Mouse (Mus musculus) midbrain, embryonic 14.5 days (tissue): ENCODE measurements around the gene Vmp1. TPM values are rescaled to one million over a fixed set of nuclear protein-coding genes. Genes with fewer than 3 reads are reported as not detected.
A peak's percentile ranks its signal among the peaks of the same experiment; 100 is the strongest.

Source experiments
- ATAC-seq: fragments of 200-750 bp; cut with Nextera tagmentation; 2 replicates; pipeline ENCODE4 v1.8.0; 2017; ENCODE audit warnings: moderate number of reproducible peaks, moderate library complexity; ENCODE audit not compliant: low FRiP score, low TSS enrichment
- DNase-seq: peaks from one replicate; pipeline ENCODE4 v3.0.0-alpha.2; 2015
- H3K27ac ChIP-seq: fragments of 300-500 bp; sonication (generic); replicated peaks from 2 replicates; pipeline ENCODE4 v1.5.1; 2014; ENCODE audit warnings: mild to moderate bottlenecking, low read depth, low read length, moderate library complexity
- H3K27me3 ChIP-seq: fragments of 300-500 bp; sonication (generic); 2 replicates; pipeline ENCODE4 v1.6.1; 2014; ENCODE audit warnings: low read length, control low read depth, mixed read lengths; ENCODE audit not compliant: control insufficient read depth, insufficient read depth
- H3K36me3 ChIP-seq: fragments of 300-500 bp; sonication (generic); 2 replicates; pipeline ENCODE4 v1.6.1; 2014; ENCODE audit warnings: low read length, control low read depth; ENCODE audit not compliant: control insufficient read depth, insufficient read depth
- H3K4me1 ChIP-seq: fragments of 300-500 bp; sonication (generic); 2 replicates; pipeline ENCODE4 v1.6.1; 2014; ENCODE audit warnings: mild to moderate bottlenecking, antibody characterized with exemption, low read length, control low read depth; ENCODE audit not compliant: control insufficient read depth, insufficient read depth
- H3K4me2 ChIP-seq: fragments of 300-500 bp; sonication (generic); 2 replicates; pipeline ENCODE4 v1.6.1; 2014; ENCODE audit warnings: mild to moderate bottlenecking, low read length, moderate library complexity
- H3K4me3 ChIP-seq: fragments of 300-500 bp; sonication (generic); replicated peaks from 2 replicates; pipeline ENCODE4 v1.5.1; 2014; ENCODE audit warnings: low read depth, low read length
- H3K9ac ChIP-seq: fragments of 300-500 bp; sonication (generic); replicated peaks from 2 replicates; pipeline ENCODE4 v1.6.1; 2014; ENCODE audit warnings: mild to moderate bottlenecking, low read length, moderate library complexity
- H3K9me3 ChIP-seq: fragments of 300-500 bp; sonication (generic); 2 replicates; pipeline ENCODE4 v1.6.1; 2016; ENCODE audit warnings: low read length, control low read depth, mixed read lengths; ENCODE audit not compliant: control insufficient read depth
- WGBS: fragments of 180-500 bp; shearing (Covaris S2); extraction: QIAGEN DNeasy Blood & Tissue Kit; methylation state at CpG from one replicate; pipeline ENCODE4 v1.1.7; 2014; 5-methylcytosine and 5-hydroxymethylcytosine counted together
- polyA plus RNA-seq: library from polyadenylated mRNA; unstranded; fragments of >200 nt; fragmentation: Nextera tagmentation; extraction: Ambion mirVana; gene quantifications from 2 replicates; pipeline ENCODE4 v1.2.1, GENCODE M21; 2014

Vmp1 gene
- polyA plus RNA-seq, 1 experiment from 2014 or later = 129 TPM

GRCm38 (mm10) chr11:86591301-86591845 lies 92.3 kb downstream of the Vmp1 start:
- no peaks in the 10 kb centered on the region for H3K27me3 ChIP-seq
- H3K27ac ChIP-seq = no peak overlapping the region
- no peaks in the 10 kb centered on the region for H3K9me3 ChIP-seq
- H3K9ac ChIP-seq = no peak overlapping the region
- ATAC-seq (no peak), DNase-seq (no peak)
- peaks cover 17% of the 10 kb centered on the region; the same call in 1 of the 2 replicates for H3K4me1 ChIP-seq
- no peak overlapping the region for H3K4me2 ChIP-seq
- H3K4me3 ChIP-seq = no peak overlapping the region
- 87% methylated on average over 4 of the region's 4 CpGs for WGBS
- H3K36me3 ChIP-seq = no peaks in the 10 kb centered on the region

GRCm38 (mm10) chr11:86590579-86590978 lies 93.1 kb downstream of the Vmp1 start:
- no peaks in the 10 kb centered on the region for H3K27me3 ChIP-seq
- H3K9me3 ChIP-seq = no peaks in the 10 kb centered on the region
- H3K4me1 ChIP-seq = peaks cover 17% of the 10 kb centered on the region; the same call in 1 of the 2 replicates
- H3K27ac ChIP-seq = no peak overlapping the region
- WGBS = 95% methylated on average over 10 of the region's 10 CpGs
- no peak overlapping the region for H3K9ac ChIP-seq
- H3K4me2 ChIP-seq = no peak overlapping the region
- DNase-seq = no peak
- ATAC-seq = no peak
- no peak overlapping the region for H3K4me3 ChIP-seq
- no peaks in the 10 kb centered on the region for H3K36me3 ChIP-seq

- no peak overlapping the region for H3K9ac ChIP-seq
- H3K4me2 ChIP-seq = no peak overlapping the region
- no peak for ATAC-seq
- H3K27ac ChIP-seq = no peak overlapping the region
- no peak overlapping the region for H3K4me3 ChIP-seq
- no peaks in the 10 kb centered on the region for H3K27me3 ChIP-seq
- WGBS = 94% methylated on average over 4 of the region's 4 CpGs
- H3K9me3 ChIP-seq = no peaks in the 10 kb centered on the region
- H3K4me1 ChIP-seq = peaks cover 17% of the 10 kb centered on the region; the same call in 1 of the 2 replicates
- DNase-seq = no peak
- peaks cover 2% of the 10 kb centered on the region; the same call in 1 of the 2 replicates for H3K36me3 ChIP-seq
These were observed 93.6 kb downstream of the Vmp1 start for GRCm38 (mm10) chr11:86590066-86590465.

GRCm38 (mm10) chr11:86588583-86589298 lies 94.9 kb downstream of the Vmp1 start:
- no peak overlapping the region for H3K4me2 ChIP-seq
- no peaks in the 10 kb centered on the region for H3K9me3 ChIP-seq
- no peak overlapping the region for H3K9ac ChIP-seq
- H3K4me1 ChIP-seq = peaks cover 17% of the 10 kb centered on the region; the same call in 1 of the 2 replicates
- 96% methylated on average over 4 of the region's 4 CpGs for WGBS
- no peak for ATAC-seq
- no peak for DNase-seq
- no peak overlapping the region for H3K4me3 ChIP-seq
- peaks cover 6% of the 10 kb centered on the region; the same call in 1 of the 2 replicates for H3K36me3 ChIP-seq
- H3K27ac ChIP-seq = no peak overlapping the region
- no peaks in the 10 kb centered on the region for H3K27me3 ChIP-seq

GRCm38 (mm10) chr11:86587830-86588229 lies 95.8 kb downstream of the Vmp1 start:
- ATAC-seq (no peak), DNase-seq (no peak)
- H3K27me3 ChIP-seq = no peaks in the 10 kb centered on the region
- H3K9ac ChIP-seq = no peak overlapping the region
- no peak overlapping the region for H3K4me2 ChIP-seq
- H3K4me1 ChIP-seq = peaks cover 10% of the 10 kb centered on the region; the same call in 1 of the 2 replicates
- no peak overlapping the region for H3K27ac ChIP-seq
- no peaks in the 10 kb centered on the region for H3K9me3 ChIP-seq
- peaks cover 6% of the 10 kb centered on the region; the same call in 1 of the 2 replicates for H3K36me3 ChIP-seq
- WGBS = 56% methylated on average over 7 of the region's 7 CpGs
- H3K4me3 ChIP-seq = no peak overlapping the region

- Histone ChIP-seq H3K27me3 (no peaks in the 10 kb centered on the region), H3K27ac (no peak overlapping the region), H3K36me3 (peaks cover 6% of the 10 kb centered on the region; the same call in 1 of the 2 replicates), H3K9ac (no peak overlapping the region), H3K4me3 (no peak overlapping the region), H3K9me3 (no peaks in the 10 kb centered on the region), H3K4me2 (peak overlapping the region; percentile 7), H3K4me1 (peaks cover 7% of the 10 kb centered on the region; the same call in 1 of the 2 replicates)
- ATAC-seq = no peak
- WGBS = 21% methylated on average over 15 of the region's 15 CpGs
- DNase-seq = no peak
These were observed 96.5 kb downstream of the Vmp1 start for GRCm38 (mm10) chr11:86586868-86587792.

GRCm38 (mm10) chr11:86586177-86586867 lies 97.3 kb downstream of the Vmp1 start:
- peak overlapping the region; percentile 7 for H3K4me2 ChIP-seq

GRCm38 (mm10) chr11:86585598-86585984 lies 98.0 kb downstream of the Vmp1 start:
- no peak for DNase-seq
- no peak overlapping the region for H3K4me2 ChIP-seq
- no peak overlapping the region for H3K4me3 ChIP-seq
- WGBS = 49% methylated on average over 3 of the region's 3 CpGs
- ATAC-seq = no peak
- no peaks in the 10 kb centered on the region for H3K9me3 ChIP-seq
- peaks cover 6% of the 10 kb centered on the region; the same call in 1 of the 2 replicates for H3K36me3 ChIP-seq
- no peak overlapping the region for H3K9ac ChIP-seq
- peaks cover 7% of the 10 kb centered on the region; the same call in 1 of the 2 replicates for H3K4me1 ChIP-seq
- no peaks in the 10 kb centered on the region for H3K27me3 ChIP-seq
- H3K27ac ChIP-seq = no peak overlapping the region

More at GRCm38 (mm10) chr11:86586177-86586867, 97.3 kb downstream of the Vmp1 start:
- Histone ChIP-seq H3K9ac (no peak overlapping the region), H3K4me1 (peaks cover 7% of the 10 kb centered on the region; the same call in 1 of the 2 replicates), H3K4me3 (no peak overlapping the region), H3K36me3 (peaks cover 6% of the 10 kb centered on the region; the same call in 1 of the 2 replicates), H3K27me3 (no peaks in the 10 kb centered on the region), H3K9me3 (no peaks in the 10 kb centered on the region), H3K27ac (no peak overlapping the region)
- 23% methylated on average over 12 of the region's 12 CpGs for WGBS
- DNase-seq (no peak), ATAC-seq (no peak)
